Mouse (Mus musculus): ENCODE data around the gene Ap1m2.

- no peak for TF ChIP-seq POLR2A (IDR thresholded peaks at IDR 0.05; ENCODE audit: borderline replicate concordance, extremely low read depth, insufficient read depth, insufficient read length, poor library complexity, severe bottlenecking)
- no peak for TF ChIP-seq CTCF (IDR thresholded peaks at IDR 0.05; ENCODE audit: borderline replicate concordance, extremely low read depth, insufficient read depth, insufficient read length)
These were observed 19.9 kb downstream of the Ap1m2 start for GRCm38 (mm10) chr9:21292271-21292670.

Measured in brain, embryonic 14.5 days (tissue).